Mouse (Mus musculus) kidney, embryonic 15.5 days (tissue): ENCODE measurements around the gene Fam217b. TPM values are rescaled to one million over a fixed set of nuclear protein-coding genes. Genes with fewer than 3 reads are reported as not detected.
A peak's percentile ranks its signal among the peaks of the same experiment; 100 is the strongest.

Experiments used
- ATAC-seq: fragments of 200-750 bp; cut with Nextera tagmentation; replicated peaks from 2 replicates; pipeline ENCODE4 v1.8.0; 2017; ENCODE audit warnings: moderate TSS enrichment; ENCODE audit not compliant: low FRiP score
- H3K27ac ChIP-seq: fragments of 300-500 bp; sonication (generic); 2 replicates; pipeline ENCODE4 v1.5.1; 2015; ENCODE audit warnings: mild to moderate bottlenecking, inconsistent platforms
- H3K27me3 ChIP-seq: fragments of 300-500 bp; sonication (generic); 2 replicates; pipeline ENCODE4 v1.6.1; 2015; ENCODE audit warnings: inconsistent platforms
- H3K36me3 ChIP-seq: fragments of 300-500 bp; sonication (generic); 2 replicates; pipeline ENCODE4 v1.6.1; 2015; ENCODE audit warnings: inconsistent platforms
- H3K4me1 ChIP-seq: fragments of 300-500 bp; sonication (generic); 2 replicates; pipeline ENCODE4 v1.6.1; 2015; ENCODE audit warnings: inconsistent platforms
- H3K4me2 ChIP-seq: fragments of 300-500 bp; sonication (generic); 2 replicates; pipeline ENCODE4 v1.6.1; 2015; ENCODE audit warnings: moderate library complexity, mild to moderate bottlenecking, inconsistent platforms
- H3K4me3 ChIP-seq: fragments of 300-500 bp; sonication (generic); replicated peaks from 2 replicates; pipeline ENCODE4 v1.5.1; 2015; ENCODE audit warnings: mild to moderate bottlenecking, inconsistent platforms
- H3K9ac ChIP-seq: fragments of 300-500 bp; sonication (generic); 2 replicates; pipeline ENCODE4 v1.6.1; 2015; ENCODE audit warnings: mild to moderate bottlenecking, inconsistent platforms
- H3K9me3 ChIP-seq: fragments of 300-500 bp; sonication (generic); replicated peaks from 2 replicates; pipeline ENCODE4 v1.6.1; 2016; ENCODE audit warnings: inconsistent platforms
- WGBS: fragments of 180-500 bp; shearing (Covaris S2); methylation state at CpG from one replicate; pipeline ENCODE4 v1.1.7; 2015; ENCODE audit warnings: mixed read lengths; 5-methylcytosine and 5-hydroxymethylcytosine counted together
- polyA plus RNA-seq: library from polyadenylated mRNA; unstranded; fragments of >200 nt; fragmentation: Nextera tagmentation; extraction: Ambion mirVana; gene quantifications from 2 replicates; pipeline ENCODE4 v1.2.1, GENCODE M21; 2015

Fam217b gene
- polyA plus RNA-seq, 1 experiment from 2014 or later: 5.5 TPM

DNA sequence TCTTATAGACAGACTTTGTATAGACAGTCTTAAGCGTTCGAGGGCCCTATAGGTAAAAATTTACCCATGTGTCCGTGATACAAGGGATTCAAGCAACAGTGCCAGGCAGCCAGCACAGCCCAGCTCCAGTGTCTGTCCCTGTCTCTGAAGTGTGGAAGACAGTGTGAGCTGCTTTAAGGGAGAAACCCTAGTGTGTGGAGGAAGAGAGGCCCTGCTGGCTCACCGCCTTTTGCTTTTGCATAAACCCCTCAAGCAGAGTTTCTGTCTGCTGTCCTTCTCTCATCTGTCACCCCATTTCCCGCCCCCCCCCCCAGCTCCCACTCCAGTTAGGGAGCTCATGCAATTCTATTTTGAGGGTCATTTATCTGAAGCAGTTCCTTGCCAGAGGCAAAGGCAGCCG, 7.3 kb downstream of the Fam217b start:
- Histone ChIP-seq H3K9ac (no peak overlapping the region), H3K36me3 (peaks cover 16% of the 10 kb centered on the region), H3K9me3 (no peaks in the 10 kb centered on the region), H3K27ac (0 out of 2 replicates have a peak overlapping the region, but pooled peaks have one; percentile 37), H3K27me3 (no peaks in the 10 kb centered on the region), H3K4me2 (no peak overlapping the region), H3K4me3 (no peak overlapping the region), H3K4me1 (0 out of 2 replicates have a peak, but pooled peaks cover 3% of the 10 kb centered on the region)
- 63% methylated on average over 6 of the region's 6 CpGs for WGBS
- no peak for ATAC-seq

GRCm38 (mm10) chr2:178422186-178422585, 7.9 kb downstream of the Fam217b start:
- H3K4me1 ChIP-seq: 0 out of 2 replicates have a peak, but pooled peaks cover 3% of the 10 kb centered on the region
- no peak for ATAC-seq
- 0 out of 2 replicates have a peak overlapping the region, but pooled peaks have one; percentile 37 for H3K27ac ChIP-seq
- H3K9ac ChIP-seq: no peak overlapping the region
- peaks cover 16% of the 10 kb centered on the region for H3K36me3 ChIP-seq
- H3K27me3 ChIP-seq: no peaks in the 10 kb centered on the region
- H3K9me3 ChIP-seq: no peaks in the 10 kb centered on the region
- H3K4me3 ChIP-seq: no peak overlapping the region
- no peak overlapping the region for H3K4me2 ChIP-seq
- WGBS: 25% methylated on average over 3 of the region's 3 CpGs

DNA sequence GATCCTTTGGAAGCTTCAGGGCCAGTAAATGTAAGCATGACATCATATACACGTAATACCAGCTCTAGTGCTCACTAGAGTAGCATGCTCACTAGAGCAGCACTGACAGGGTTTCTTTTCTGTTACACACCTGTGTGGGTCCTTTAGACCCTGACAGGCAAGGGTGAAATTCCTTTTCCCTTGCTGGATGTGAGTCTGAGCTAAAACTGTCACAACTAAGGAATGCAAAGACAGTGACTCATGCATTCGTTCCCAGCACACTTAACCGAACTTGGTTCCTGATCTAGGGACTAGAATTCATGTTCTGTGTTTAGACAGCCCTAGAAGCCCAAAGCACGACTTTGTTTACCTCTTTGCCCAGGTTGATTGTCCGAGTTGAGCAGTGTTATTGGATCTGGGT, 8.9 kb downstream of the Fam217b start:
- H3K4me1 ChIP-seq: 0 out of 2 replicates have a peak, but pooled peaks cover 3% of the 10 kb centered on the region
- ATAC-seq: no peak
- H3K9ac ChIP-seq: no peak overlapping the region
- no peak overlapping the region for H3K4me2 ChIP-seq
- no peak overlapping the region for H3K4me3 ChIP-seq
- WGBS: 70% methylated on average over 5 of the region's 5 CpGs
- no peaks in the 10 kb centered on the region for H3K9me3 ChIP-seq
- no peak overlapping the region for H3K27ac ChIP-seq
- H3K27me3 ChIP-seq: no peaks in the 10 kb centered on the region
- peaks cover 11% of the 10 kb centered on the region for H3K36me3 ChIP-seq

DNA sequence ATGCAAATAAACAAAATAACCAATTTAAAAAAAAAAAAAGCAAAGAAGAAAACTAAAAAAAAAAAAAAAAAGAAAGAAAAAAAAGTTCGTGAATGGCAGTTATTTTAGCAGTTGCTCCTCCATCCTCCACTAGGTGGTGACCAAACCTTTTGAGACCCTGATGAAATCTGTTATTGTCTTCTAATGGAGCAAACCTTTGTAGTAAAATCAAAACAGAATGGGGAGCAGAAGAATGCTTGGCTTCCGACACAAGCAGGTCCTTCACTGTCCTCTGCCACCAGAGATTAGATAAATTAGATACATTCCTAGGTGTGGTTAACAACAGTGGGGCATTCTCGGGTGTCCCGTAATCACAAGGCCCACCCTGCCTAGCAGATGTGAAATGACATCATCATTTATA, 11.9 kb downstream of the Fam217b start:
- Histone ChIP-seq H3K36me3 (no peaks in the 10 kb centered on the region), H3K27me3 (no peaks in the 10 kb centered on the region), H3K9me3 (no peaks in the 10 kb centered on the region), H3K4me3 (no peak overlapping the region), H3K9ac (no peak overlapping the region), H3K4me1 (0 out of 2 replicates have a peak, but pooled peaks cover 8% of the 10 kb centered on the region), H3K4me2 (no peak overlapping the region), H3K27ac (no peak overlapping the region)
- ATAC-seq: no peak
- WGBS: 46% methylated on average over 4 of the region's 4 CpGs

DNA sequence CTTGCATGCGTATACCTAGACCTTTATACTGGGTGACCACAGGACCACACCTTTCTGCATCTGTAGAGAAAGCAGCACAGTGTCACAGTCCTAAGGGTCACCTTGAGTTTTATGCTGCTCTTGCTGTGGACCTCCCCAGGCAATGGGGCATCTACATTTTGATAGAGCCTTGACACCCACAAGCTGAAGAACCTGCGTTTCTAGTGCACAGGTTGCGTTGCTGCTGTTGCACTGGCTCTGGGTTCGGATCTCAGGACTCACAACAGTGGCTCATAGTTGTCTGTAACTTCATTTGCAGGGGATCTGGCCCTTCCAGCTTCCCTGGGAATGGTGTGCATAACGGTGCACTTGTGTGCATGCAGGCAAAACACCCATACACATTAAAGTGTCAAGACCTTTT, 12.9 kb downstream of the Fam217b start:
- no peak overlapping the region for H3K27ac ChIP-seq
- no peak for ATAC-seq
- no peaks in the 10 kb centered on the region for H3K9me3 ChIP-seq
- H3K36me3 ChIP-seq: no peaks in the 10 kb centered on the region
- H3K9ac ChIP-seq: no peak overlapping the region
- H3K4me3 ChIP-seq: no peak overlapping the region
- H3K4me2 ChIP-seq: no peak overlapping the region
- H3K4me1 ChIP-seq: peaks cover 10% of the 10 kb centered on the region
- H3K27me3 ChIP-seq: no peaks in the 10 kb centered on the region
- 78% methylated on average over 5 of the region's 5 CpGs for WGBS

- no peak for ATAC-seq
- Histone ChIP-seq H3K9me3 (no peaks in the 10 kb centered on the region), H3K4me2 (no peak overlapping the region)
Observed at GRCm38 (mm10) chr2:178428183-178428582, 13.9 kb downstream of the Fam217b start.

GRCm38 (mm10) chr2:178428676-178429075, 14.4 kb downstream of the Fam217b start:
- Histone ChIP-seq H3K9me3 (no peaks in the 10 kb centered on the region), H3K9ac (no peak overlapping the region), H3K27ac (no peak overlapping the region), H3K4me1 (peaks cover 10% of the 10 kb centered on the region), H3K4me3 (no peak overlapping the region), H3K36me3 (no peaks in the 10 kb centered on the region), H3K27me3 (no peaks in the 10 kb centered on the region), H3K4me2 (no peak overlapping the region)
- 85% methylated on average over 4 of the region's 4 CpGs for WGBS
- ATAC-seq: no peak

More at GRCm38 (mm10) chr2:178428183-178428582, 13.9 kb downstream of the Fam217b start:
- H3K27ac ChIP-seq: no peak overlapping the region
- no peaks in the 10 kb centered on the region for H3K27me3 ChIP-seq
- H3K36me3 ChIP-seq: no peaks in the 10 kb centered on the region
- no peak overlapping the region for H3K9ac ChIP-seq
- no peak overlapping the region for H3K4me3 ChIP-seq
- 66% methylated on average over 9 of the region's 9 CpGs for WGBS
- peaks cover 10% of the 10 kb centered on the region for H3K4me1 ChIP-seq

DNA sequence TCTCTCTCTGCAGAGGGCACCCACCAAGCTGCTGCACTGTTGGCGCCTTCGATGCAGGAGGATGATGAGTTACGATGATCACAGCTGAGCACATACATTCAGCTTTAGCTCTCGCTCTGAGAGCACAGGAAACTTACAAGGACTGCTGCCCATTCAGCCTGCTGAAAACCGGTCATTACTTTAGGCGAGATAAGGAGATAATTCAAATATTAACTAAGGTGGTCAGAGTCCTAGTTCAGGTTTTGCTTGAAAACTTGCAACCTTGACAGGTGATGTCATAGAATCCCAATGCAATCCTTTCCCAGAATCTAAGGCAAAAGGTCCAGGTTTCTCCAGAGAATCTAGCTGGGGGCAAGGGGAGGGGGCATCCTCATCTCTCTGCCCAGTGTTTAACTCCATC, 15.1 kb downstream of the Fam217b start:
- Histone ChIP-seq H3K4me1 (peaks cover 10% of the 10 kb centered on the region), H3K9me3 (no peaks in the 10 kb centered on the region), H3K27ac (no peak overlapping the region), H3K36me3 (no peaks in the 10 kb centered on the region), H3K27me3 (no peaks in the 10 kb centered on the region), H3K9ac (no peak overlapping the region), H3K4me3 (no peak overlapping the region), H3K4me2 (no peak overlapping the region)
- 62% methylated on average over 6 of the region's 6 CpGs for WGBS
- no peak for ATAC-seq

- WGBS: 93% methylated on average over 4 of the region's 4 CpGs
- H3K9ac ChIP-seq: no peak within 1 kb of the TSS
- H3K27me3 ChIP-seq: no peaks in the 10 kb centered on the region
- peaks cover 10% of the 10 kb centered on the region for H3K4me1 ChIP-seq
- no peak within 1 kb of the TSS for H3K27ac ChIP-seq
- no peaks in the 10 kb centered on the region for H3K9me3 ChIP-seq
- no peak within 1 kb of the TSS for H3K4me2 ChIP-seq
- no peak within 1 kb of the TSS for H3K4me3 ChIP-seq
- ATAC-seq: no peak
- no peaks in the 10 kb centered on the region for H3K36me3 ChIP-seq
Observed at GRCm38 (mm10) chr2:178430231-178430630, 15.9 kb downstream of the Fam217b start, which contains the start of gene Cdh26. Gene Cdh26, plus strand, starts transcription at chr2:178430531.

GRCm38 (mm10) chr2:178433495-178433894, 19.2 kb downstream of the Fam217b start:
- H3K27me3 ChIP-seq: no peaks in the 10 kb centered on the region
- H3K9me3 ChIP-seq: no peaks in the 10 kb centered on the region
- no peak overlapping the region for H3K9ac ChIP-seq
- no peak overlapping the region for H3K4me3 ChIP-seq
- ATAC-seq: no peak
- no peaks in the 10 kb centered on the region for H3K36me3 ChIP-seq
- H3K4me2 ChIP-seq: no peak overlapping the region
- H3K4me1 ChIP-seq: peaks cover 10% of the 10 kb centered on the region
- no peak overlapping the region for H3K27ac ChIP-seq
- WGBS: 80% methylated on average over 2 of the region's 2 CpGs

DNA sequence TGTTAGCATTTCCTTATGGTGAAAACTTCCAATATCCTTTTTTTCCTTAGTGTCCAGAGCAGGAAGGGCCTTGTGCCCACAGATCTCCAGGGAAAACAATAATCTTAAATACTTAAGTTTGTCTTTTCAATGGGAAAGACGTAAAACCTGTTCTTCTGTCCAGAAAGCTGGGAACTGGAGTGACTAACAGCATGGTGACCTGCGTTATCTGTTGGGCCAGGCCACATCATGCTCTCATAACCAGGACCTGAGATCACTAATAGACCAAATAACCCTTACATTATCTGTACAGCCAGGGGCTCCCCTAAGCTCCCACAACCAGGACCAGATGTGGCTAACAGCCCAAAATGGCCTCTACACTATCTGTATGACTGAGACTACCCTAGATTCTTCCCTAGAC, 19.6 kb downstream of the Fam217b start:
- Histone ChIP-seq H3K27me3 (no peaks in the 10 kb centered on the region), H3K9ac (no peak overlapping the region), H3K36me3 (no peaks in the 10 kb centered on the region), H3K4me1 (peaks cover 10% of the 10 kb centered on the region), H3K4me3 (no peak overlapping the region), H3K9me3 (no peaks in the 10 kb centered on the region), H3K4me2 (no peak overlapping the region), H3K27ac (no peak overlapping the region)
- 86% methylated on average over 2 of the region's 2 CpGs for WGBS
- no peak for ATAC-seq

- H3K4me1 ChIP-seq: no peaks in the 10 kb centered on the region
- H3K36me3 ChIP-seq: no peaks in the 10 kb centered on the region
- H3K9me3 ChIP-seq: no peaks in the 10 kb centered on the region
- no peak overlapping the region for H3K9ac ChIP-seq
- no peaks in the 10 kb centered on the region for H3K27me3 ChIP-seq
- ATAC-seq: no peak
- H3K4me3 ChIP-seq: no peak overlapping the region
- WGBS: 68% methylated on average over 9 of the region's 9 CpGs
- no peak overlapping the region for H3K27ac ChIP-seq
- no peak overlapping the region for H3K4me2 ChIP-seq
Observed at GRCm38 (mm10) chr2:178437311-178437710, 23.0 kb downstream of the Fam217b start.

DNA sequence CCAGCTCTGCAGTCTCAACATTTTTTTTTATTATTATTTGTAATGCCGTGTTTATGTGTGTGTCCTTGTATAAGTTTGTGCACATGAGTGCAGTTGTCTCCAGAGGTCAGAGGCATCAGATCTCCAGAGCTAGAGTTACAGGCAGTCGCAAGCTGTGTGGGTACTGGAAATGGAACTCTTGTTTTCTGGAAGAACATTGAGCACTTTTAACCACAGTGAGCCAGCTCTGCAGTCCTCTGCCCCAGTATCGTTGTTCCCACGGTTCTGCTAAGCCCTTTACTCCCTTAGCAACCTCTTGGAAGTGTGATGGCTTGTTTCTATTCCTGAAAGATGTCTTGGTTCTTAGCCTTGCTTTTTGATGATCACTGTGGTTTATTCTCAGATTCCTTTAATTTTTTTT, 35.1 kb downstream of the Fam217b start:
- no peak for ATAC-seq
- H3K9me3 ChIP-seq: no peaks in the 10 kb centered on the region
- H3K9ac ChIP-seq: no peak overlapping the region
- WGBS: 73% methylated on average over 4 of the region's 4 CpGs
- H3K4me1 ChIP-seq: peaks cover 4% of the 10 kb centered on the region
- H3K27ac ChIP-seq: no peak overlapping the region
- no peaks in the 10 kb centered on the region for H3K27me3 ChIP-seq
- no peak overlapping the region for H3K4me3 ChIP-seq
- H3K36me3 ChIP-seq: no peaks in the 10 kb centered on the region
- H3K4me2 ChIP-seq: no peak overlapping the region
